Mouse (Mus musculus) thymus, adult 2 months (tissue): ENCODE results near the gene Gng2. TPM values are rescaled to one million over a fixed set of nuclear protein-coding genes. Genes with fewer than 3 reads are reported as not detected.

Experiments used
- DNase-seq: peaks from one replicate; pipeline ENCODE4 v3.0.0; 2021
- H3K27ac ChIP-seq: fragments of 200-500 bp; 2 replicates; pipeline ENCODE4 v1.5.1; 2012; ENCODE audit warnings: low read length, control low read depth; ENCODE audit not compliant: control insufficient read depth, insufficient read depth
- H3K27me3 ChIP-seq: fragments of 200-500 bp; 2 replicates; pipeline ENCODE4 v1.6.1; 2012; ENCODE audit warnings: mild to moderate bottlenecking, low read length, moderate library complexity, mixed read lengths; ENCODE audit not compliant: control insufficient read depth, insufficient read depth
- H3K36me3 ChIP-seq: fragments of 200-500 bp; 2 replicates; pipeline ENCODE4 v1.6.1; 2012; ENCODE audit warnings: mild to moderate bottlenecking, low read length, moderate library complexity; ENCODE audit not compliant: control insufficient read depth, insufficient read depth
- H3K4me1 ChIP-seq: fragments of 200-500 bp; replicated peaks from 2 replicates; pipeline ENCODE4 v1.6.1; 2012; ENCODE audit warnings: low read length; ENCODE audit not compliant: control insufficient read depth, insufficient read depth
- H3K4me3 ChIP-seq: fragments of 200-500 bp; 2 replicates; pipeline ENCODE4 v1.5.1; 2012; ENCODE audit warnings: mild to moderate bottlenecking, low read length, control low read depth, moderate library complexity; ENCODE audit not compliant: control insufficient read depth, insufficient read depth
- CTCF ChIP-seq: fragments of 200-500 bp; IDR thresholded peaks from 2 replicates; pipeline ENCODE4 v1.5.1; 2012; ENCODE audit warnings: mild to moderate bottlenecking, control low read depth, low read length, moderate library complexity, borderline replicate concordance; ENCODE audit not compliant: control insufficient read depth, poor library complexity, insufficient read depth; ENCODE audit errors: extremely low read depth
- POLR2A ChIP-seq: fragments of 200-500 bp; IDR thresholded peaks from 2 replicates; pipeline ENCODE4 v1.6.1; 2012; ENCODE audit warnings: mild to moderate bottlenecking, low read length, control low read depth, moderate library complexity; ENCODE audit not compliant: control insufficient read depth, poor library complexity, insufficient read depth; ENCODE audit errors: extremely low read depth
- WGBS: fragments of 180-500 bp; shearing (Covaris S2); methylation state at CpG from one replicate; pipeline ENCODE4 v1.1.7; 2018; 5-methylcytosine and 5-hydroxymethylcytosine counted together
- polyA plus RNA-seq: library from polyadenylated mRNA; depleted of rRNA; stranded (reverse); fragments of >200 nt; gene quantifications from 2 replicates; pipeline ENCODE4 v1.2.3, GENCODE M21; 2012; rRNA removed

Gng2 gene
- polyA plus RNA-seq, 1 experiment = 12.3 TPM

GRCm38 (mm10) chr14:19836289-19836688 is 141.1 kb downstream of the Gng2 start:
- DNase-seq = no peak
- H3K4me1 ChIP-seq = no peaks in the 10 kb centered on the region; the same call in 1 of the 2 replicates
- no peaks in the 10 kb centered on the region for H3K27me3 ChIP-seq
- H3K4me3 ChIP-seq = no peak overlapping the region
- 85% methylated on average over 3 of the region's 3 CpGs for WGBS
- no peaks in the 10 kb centered on the region for H3K36me3 ChIP-seq
- no peak overlapping the region for H3K27ac ChIP-seq
- no peak for TF ChIP-seq POLR2A
- TF ChIP-seq CTCF = no peak

GRCm38 (mm10) chr14:19825481-19825880 is 151.9 kb downstream of the Gng2 start:
- TF ChIP-seq POLR2A (no peak), CTCF (no peak)
- no peak overlapping the region for H3K4me3 ChIP-seq
- no peak for DNase-seq
- peaks cover 3% of the 10 kb centered on the region; the same call in 1 of the 2 replicates for H3K4me1 ChIP-seq
- no peak overlapping the region for H3K27ac ChIP-seq
- H3K36me3 ChIP-seq = peaks cover 4% of the 10 kb centered on the region
- WGBS = 90% methylated on average over 11 of the region's 11 CpGs
- no peaks in the 10 kb centered on the region for H3K27me3 ChIP-seq

GRCm38 (mm10) chr14:19823321-19824142 is 153.9 kb downstream of the Gng2 start, which contains the start of gene Rtraf:
Gene Rtraf (minus strand): TSS chr14:19823824.
- TF ChIP-seq POLR2A (peak; percentile 86), CTCF (peak; percentile 33; the same call in 1 of the 2 replicates)
- Histone ChIP-seq H3K4me1 (peaks cover 3% of the 10 kb centered on the region; the same call in 1 of the 2 replicates), H3K4me3 (peak within 1 kb of the TSS; percentile 87), H3K27ac (no peak within 1 kb of the TSS), H3K36me3 (peaks cover 13% of the 10 kb centered on the region), H3K27me3 (no peaks in the 10 kb centered on the region)
- under 1% methylated on average over 80 of the region's 80 CpGs for WGBS
- DNase-seq = peak; percentile 90

Other genes starting within 250 kb of the Gng2 start
- 4.2 and 4.7 TPM in 2 replicates for gene Nid2, start 226.4 kb downstream of the Gng2 start, polyA plus RNA-seq
- gene Rtraf, start 153.8 kb downstream of the Gng2 start, polyA plus RNA-seq = 27.0 and 27.8 TPM in 2 replicates
- 12.8 and 14.6 TPM in 2 replicates for gene Saysd1, start 160.9 kb upstream of the Gng2 start, polyA plus RNA-seq
- gene Kcnk5, start 204.2 kb upstream of the Gng2 start, polyA plus RNA-seq = 6.1 and 6.7 TPM in 2 replicates